Mouse (Mus musculus): Measurements from ENCODE around the gene Adamts7.

Adamts7 gene

DNA sequence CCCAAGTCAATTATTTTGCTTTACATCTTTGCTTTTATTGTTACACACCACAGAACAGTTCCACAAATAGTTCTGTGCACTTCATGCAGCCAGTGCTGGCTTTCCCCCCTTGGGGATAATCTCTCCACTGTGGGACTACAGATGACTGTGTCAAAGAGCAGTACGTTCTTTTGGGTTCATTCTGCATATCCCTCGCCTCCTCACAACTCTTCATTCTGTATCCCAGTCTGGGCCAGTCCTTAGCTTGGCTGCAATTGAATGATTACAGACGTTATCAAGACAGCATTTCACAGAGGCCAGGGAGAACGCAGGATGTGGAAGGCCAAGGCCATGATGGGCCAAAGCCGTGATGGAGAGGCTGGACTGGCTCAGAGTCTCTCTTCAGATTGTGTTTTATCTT lies 16.0 kb upstream of the Adamts7 start:
- no peak for DNase-seq (ENCODE audit: low read depth, low spot score)

GRCm38 (mm10) chr9:90162243-90162925 lies 485 bp upstream of the Adamts7 start:
- no peak for DNase-seq (ENCODE audit: low read depth, low spot score)

DNA sequence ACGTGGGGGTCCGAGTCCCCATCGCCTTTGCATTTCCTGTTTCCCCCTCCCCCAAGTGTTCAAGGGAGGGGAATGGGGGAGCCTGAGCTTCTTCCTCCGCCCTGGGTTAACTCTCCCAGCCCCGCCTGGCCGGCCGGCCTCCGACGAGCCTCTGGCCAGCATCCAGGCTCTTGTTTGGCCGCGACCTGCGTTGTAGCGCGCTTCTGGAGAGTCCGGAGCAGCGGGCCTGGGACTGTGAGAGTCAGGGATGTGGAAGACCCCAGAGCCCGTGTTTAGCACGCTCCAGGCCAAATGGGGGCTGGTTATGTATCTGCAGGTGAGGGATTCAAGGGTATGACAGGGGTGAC lies 853 bp downstream of the Adamts7 start:
- no peak for DNase-seq (ENCODE audit: low read depth, low spot score)

DNA sequence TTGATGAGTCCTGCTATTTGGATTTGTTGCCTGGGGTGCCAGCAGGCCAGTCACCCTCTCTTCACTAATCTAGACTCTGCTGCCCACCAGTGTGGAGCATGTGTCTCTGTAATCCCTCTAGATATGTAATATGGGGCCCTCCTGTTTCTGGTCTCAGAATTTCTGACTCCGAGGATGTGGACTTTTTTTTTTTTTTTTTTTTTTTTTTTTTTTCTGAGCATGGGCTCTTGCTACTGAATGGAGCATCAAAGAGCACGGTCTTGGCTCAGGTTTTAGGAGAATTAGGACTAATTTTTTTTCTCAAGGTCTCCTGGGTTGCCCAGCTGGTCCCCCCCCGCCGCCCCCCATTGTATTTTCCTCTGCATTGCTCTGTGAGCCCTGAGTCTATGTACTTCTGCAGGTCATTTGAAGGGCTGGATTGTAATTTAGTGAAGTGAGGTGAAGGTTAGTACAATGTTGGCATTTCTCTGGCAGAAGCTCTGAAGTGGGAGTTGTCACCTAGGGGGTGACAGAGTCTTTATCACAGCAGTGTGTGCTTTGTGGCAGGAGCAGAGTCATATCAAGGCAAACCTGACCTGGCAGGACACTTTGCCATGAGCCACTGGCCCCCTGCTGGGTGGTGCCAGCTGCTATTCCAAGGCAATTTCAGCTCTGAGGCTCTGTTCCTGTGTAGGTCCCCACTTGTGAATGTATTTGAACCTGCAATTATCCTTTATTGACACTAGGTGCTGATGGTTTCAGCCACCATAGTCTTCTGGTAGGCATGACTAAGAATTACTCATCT lies 2.0 kb downstream of the Adamts7 start:
- no peak for DNase-seq (ENCODE audit: low read depth, low spot score)

DNA sequence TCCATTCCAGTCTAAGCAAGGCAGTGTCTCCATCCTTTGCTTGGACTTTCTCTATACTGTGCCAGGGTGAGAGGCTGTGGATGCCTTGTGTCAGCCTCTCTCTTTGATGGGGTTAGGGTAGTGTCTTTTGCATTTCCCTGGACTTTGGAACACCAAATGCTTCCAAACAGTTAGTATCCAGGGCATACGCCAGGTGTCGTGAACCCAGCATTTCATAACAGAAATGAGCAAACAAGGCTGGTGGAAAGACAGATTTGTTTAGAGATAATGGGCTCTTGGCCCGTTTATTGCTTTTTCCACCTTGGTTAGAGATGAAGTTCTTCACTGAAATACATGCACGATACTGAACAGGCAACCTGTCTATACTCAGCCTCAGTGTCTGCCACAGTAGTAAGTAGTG lies 2.7 kb downstream of the Adamts7 start:
- no peak for DNase-seq (ENCODE audit: low read depth, low spot score)

GRCm38 (mm10) chr9:90166615-90167014 lies 3.7 kb downstream of the Adamts7 start:
- no peak for DNase-seq (ENCODE audit: low read depth, low spot score)

GRCm38 (mm10) chr9:90169965-90170364 lies 7.1 kb downstream of the Adamts7 start:
- DNase-seq (ENCODE audit: low read depth, low spot score), result no peak

DNA sequence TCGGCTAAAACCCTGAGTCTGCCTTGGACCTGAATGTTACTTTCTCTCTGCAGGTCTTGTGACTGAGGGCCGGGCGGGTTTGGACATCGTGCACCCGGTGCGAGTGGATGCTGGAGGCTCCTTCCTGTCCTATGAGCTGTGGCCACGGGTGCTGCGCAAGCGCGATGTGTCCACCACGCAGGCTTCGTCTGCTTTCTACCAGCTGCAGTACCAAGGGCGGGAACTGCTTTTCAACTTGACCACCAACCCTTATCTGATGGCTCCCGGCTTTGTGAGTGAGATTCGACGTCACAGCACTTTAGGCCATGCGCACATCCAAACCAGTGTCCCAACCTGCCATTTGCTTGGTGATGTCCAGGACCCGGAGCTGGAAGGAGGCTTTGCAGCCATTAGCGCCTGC lies 8.6 kb downstream of the Adamts7 start:
- DNase-seq (ENCODE audit: low read depth, low spot score), result no peak

GRCm38 (mm10) chr9:90172528-90173321 lies 9.9 kb downstream of the Adamts7 start:
- no peak for DNase-seq (ENCODE audit: low read depth, low spot score)

DNA sequence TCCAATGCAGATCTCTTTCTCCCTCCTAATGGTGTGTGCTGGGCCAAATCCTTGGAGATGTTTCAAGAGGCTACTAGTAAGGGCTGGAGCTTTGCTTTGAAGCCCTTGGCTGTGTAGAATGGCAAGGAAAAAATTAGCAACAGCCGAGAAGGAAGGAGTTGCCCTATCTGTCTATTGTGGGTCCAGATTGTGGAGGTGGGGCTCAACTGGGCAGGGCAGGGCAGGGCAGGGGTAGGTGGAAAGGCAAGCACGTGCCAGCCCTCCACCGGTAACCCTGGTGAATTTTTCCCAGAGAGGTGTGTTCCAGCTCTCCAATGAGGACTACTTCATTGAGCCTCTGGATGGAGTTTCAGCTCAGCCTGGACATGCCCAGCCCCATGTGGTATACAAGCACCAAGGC lies 10.5 kb downstream of the Adamts7 start:
- DNase-seq (ENCODE audit: low read depth, low spot score), result no peak

- DNase-seq (ENCODE audit: low read depth, low spot score), result no peak
These were observed 16.5 kb downstream of the Adamts7 start for GRCm38 (mm10) chr9:90179409-90179808.

GRCm38 (mm10) chr9:90181656-90182388 lies 19.0 kb downstream of the Adamts7 start:
- DNase-seq (ENCODE audit: low read depth, low spot score), result no peak

GRCm38 (mm10) chr9:90182636-90183421 lies 20.0 kb downstream of the Adamts7 start:
- no peak for DNase-seq (ENCODE audit: low read depth, low spot score)

DNA sequence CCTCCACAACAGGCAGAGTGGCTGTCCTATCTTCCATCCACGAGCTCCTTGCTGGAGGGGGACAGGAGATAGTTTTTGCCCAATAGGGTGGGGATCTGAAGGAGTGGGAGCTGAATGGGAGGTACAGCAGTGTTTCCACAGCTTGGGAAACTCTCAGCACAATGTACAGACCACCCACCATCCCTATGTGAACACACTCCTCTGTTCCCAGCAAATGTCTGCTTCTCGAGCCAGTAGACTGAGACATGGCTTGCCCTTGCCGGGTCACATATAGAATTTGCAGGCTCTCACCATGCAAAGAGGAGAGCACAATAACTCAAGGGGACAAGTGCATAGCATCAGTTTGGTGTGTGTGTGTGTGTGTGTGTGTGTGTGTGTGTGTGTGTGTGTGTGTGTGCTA lies 20.7 kb downstream of the Adamts7 start:
- DNase-seq (ENCODE audit: low read depth, low spot score), result no peak

DNA sequence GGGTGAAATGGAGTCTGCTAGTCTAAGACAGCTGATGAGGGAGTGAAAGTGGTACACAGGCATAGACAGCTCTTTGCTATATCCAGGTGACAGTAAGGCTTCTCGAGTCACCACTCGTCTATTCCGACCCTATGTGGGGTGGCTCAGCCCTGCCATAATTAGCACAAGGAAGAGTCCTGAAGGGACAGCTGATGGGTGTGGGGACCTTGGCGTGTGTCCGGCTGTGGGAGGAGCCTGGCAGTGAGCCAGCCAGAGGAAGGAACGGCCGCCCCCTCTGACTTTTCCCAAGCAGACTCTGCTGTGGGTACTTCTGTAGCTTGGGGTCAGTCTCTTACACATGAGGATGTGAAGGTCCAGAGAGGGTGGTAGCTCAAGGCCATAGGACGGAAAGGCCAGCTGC lies 21.2 kb downstream of the Adamts7 start:
- DNase-seq (ENCODE audit: low read depth, low spot score), result no peak

GRCm38 (mm10) chr9:90185356-90185910 lies 22.6 kb downstream of the Adamts7 start:
- DNase-seq (ENCODE audit: low read depth, low spot score), result no peak

DNA sequence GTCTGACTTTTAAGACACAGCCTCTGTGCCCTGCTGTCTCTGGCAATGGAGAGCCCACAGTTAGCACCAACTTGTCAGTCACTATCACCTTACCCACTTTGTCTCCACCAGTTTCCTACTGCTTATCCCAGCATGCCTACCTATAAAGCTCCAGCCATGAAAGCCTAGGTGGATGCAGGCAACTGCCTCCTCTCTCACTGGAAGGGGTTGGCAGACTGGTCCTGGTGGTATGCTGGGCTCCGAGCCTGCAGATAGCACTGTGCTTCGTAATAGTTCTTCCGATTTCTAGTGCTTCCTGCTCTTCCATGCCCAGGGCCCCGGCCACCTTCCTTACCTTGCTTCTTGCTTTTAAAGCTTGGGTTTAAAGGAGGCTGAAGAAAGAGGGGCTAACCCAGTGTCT lies 26.0 kb downstream of the Adamts7 start:
- DNase-seq (ENCODE audit: low read depth, low spot score), result no peak

DNA sequence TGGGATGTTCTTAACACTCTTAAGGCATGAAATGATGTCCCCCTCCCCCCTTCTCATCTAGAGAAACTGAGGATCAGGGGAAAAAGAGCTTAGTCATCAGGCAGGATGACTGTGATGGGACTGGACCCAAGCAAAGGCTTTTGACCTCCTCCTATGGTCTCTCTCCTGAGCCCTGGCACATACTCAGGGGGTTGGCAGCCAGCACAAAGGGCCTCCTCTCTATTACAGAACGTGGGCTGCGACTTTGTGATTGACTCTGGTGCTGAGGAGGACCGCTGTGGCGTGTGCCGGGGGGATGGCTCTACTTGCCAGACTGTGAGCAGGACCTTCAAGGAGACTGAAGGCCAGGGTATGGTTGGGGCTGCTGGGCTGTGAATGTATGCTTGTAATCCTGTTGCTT lies 26.5 kb downstream of the Adamts7 start:
- DNase-seq (ENCODE audit: low read depth, low spot score), result no peak

DNA sequence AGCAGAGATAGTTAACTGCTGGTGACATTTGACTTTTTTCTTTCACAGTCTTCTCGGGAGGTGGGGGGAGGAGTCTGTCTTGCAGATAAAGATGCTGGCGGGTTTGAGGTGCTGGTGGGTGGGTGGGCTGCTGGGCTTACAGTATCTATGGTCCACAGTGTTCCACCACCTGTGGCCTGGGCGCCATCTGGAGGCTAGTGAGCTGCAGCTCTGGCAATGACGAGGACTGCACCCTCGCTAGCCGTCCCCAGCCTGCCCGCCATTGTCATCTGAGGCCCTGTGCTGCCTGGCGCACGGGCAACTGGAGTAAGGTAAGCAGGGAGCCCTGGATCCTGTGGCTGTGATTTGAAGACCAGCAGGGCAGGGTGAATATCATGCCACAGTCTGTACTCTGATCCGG lies 32.1 kb downstream of the Adamts7 start:
- DNase-seq (ENCODE audit: low read depth, low spot score), result no peak

DNA sequence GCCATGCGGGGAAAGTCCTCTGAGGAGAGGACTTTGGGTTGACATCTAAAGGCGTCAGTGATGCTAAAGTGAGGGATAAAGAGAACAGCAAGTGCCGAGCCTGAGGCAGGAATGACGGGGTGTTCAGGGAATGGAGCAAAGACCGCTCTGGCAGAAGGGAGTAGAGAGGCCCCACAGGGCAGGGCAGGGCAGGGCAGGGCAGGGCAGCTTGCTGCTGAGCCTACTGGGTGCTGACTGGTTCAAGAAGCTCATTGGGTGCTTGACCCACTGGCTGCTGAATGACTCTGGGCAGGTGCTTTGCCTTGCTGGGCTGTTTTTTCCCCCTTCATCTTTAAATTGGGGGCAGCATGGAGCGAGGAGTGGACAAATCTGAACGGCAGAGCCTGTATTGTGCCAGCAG lies 33.4 kb downstream of the Adamts7 start:
- DNase-seq (ENCODE audit: low read depth, low spot score), result no peak

Data from WW6 (cell line).